Mouse (Mus musculus) erythroblast, embryonic 14.5 days (primary cell): ENCODE data around the gene Mad1l1.

Source experiments
- GATA1 ChIP-seq: IDR thresholded peaks from 2 replicates; pipeline ENCODE4 v1.6.1; 2012; ENCODE audit warnings: low read length, inconsistent platforms, mixed read lengths
- TAL1 ChIP-seq: IDR thresholded peaks from 3 replicates; pipeline ENCODE4 v1.6.1; 2012; ENCODE audit warnings: low read length, inconsistent platforms, mixed read lengths

DNA sequence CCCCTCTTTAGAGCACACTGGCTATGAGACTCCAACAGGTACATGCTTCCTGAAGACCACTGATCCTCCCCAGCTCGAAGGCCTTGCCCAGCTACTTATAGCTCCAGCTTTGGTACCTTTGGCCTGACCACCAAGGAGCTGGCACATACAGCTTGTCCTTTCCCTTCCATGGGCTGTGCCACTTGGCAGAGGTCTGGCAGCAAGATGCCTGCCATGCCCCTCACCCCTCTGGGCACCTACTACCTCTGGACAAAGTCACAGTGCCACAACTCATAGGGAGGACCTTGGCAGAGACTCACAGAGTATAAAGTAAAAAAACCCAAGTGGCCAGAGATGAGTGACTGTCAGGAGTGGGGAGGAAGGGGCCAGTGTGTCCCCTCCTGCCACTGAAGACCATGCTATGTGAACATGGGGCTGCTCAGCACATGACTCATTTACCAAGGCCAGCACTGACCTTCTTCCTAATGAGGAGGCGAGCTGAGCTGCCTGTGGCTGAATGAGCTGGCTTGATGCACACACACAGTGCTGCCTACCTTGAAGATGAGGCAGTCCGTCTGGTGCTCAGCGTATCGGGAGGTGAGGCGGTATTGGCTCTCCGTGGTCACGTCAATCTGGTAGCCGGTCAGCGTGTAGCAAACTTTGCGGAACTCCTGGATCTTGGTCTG lies 255.9 kb downstream of the Mad1l1 start:
- TF ChIP-seq GATA1 (no peak), TAL1 (no peak)
